Mouse (Mus musculus) CD4-positive, CD25-positive, alpha-beta regulatory T cell, adult 9 weeks (primary cell): ENCODE results near the gene Fbxo34. TPM values are rescaled to one million over a fixed set of nuclear protein-coding genes. Genes with fewer than 3 reads are reported as not detected.

ENCODE experiments used
- polyA plus RNA-seq: library from polyadenylated mRNA; unstranded; fragments of 100-300 nt; shearing (Covaris generic); gene quantifications from one replicate; pipeline ENCODE4 v1.2.1, GENCODE M21; 2017

Gene Fbxo34
- 15.8 TPM for polyA plus RNA-seq

GRCm38 (mm10) chr14:47450121-47450520 is at the start of gene Fbxo34:
Fbxo34 (plus strand) TSS chr14:47450421.

GRCm38 (mm10) chr14:47417775-47418665 is 32.2 kb upstream of the Fbxo34 start, which contains the start of gene Dlgap5:
Dlgap5 (minus strand) TSS chr14:47418407.

GRCm38 (mm10) chr14:47570549-47570948 is 120.3 kb downstream of the Fbxo34 start, which contains the start of gene Atg14:
Atg14 (minus strand) TSS chr14:47570649.

Other genes with a start within 250 kb of the Fbxo34 start
- gene Wdhd1, start 173.6 kb upstream of the Fbxo34 start, polyA plus RNA-seq: 15.7 TPM
- gene Socs4, start 173.5 kb upstream of the Fbxo34 start, polyA plus RNA-seq: 3.3 TPM
- gene Mapk1ip1l, start 152.2 kb upstream of the Fbxo34 start, polyA plus RNA-seq: 67.0 TPM
- gene Lgals3, start 82.7 kb upstream of the Fbxo34 start, polyA plus RNA-seq: 14.6 TPM
- gene Dlgap5, start 32.0 kb upstream of the Fbxo34 start, polyA plus RNA-seq: 13.5 TPM
- gene Atg14, start 120.2 kb downstream of the Fbxo34 start, polyA plus RNA-seq: 19.4 TPM
- gene Ktn1, start 198.0 kb downstream of the Fbxo34 start, polyA plus RNA-seq: 82.4 TPM